Mouse (Mus musculus) forebrain, embryonic 16.5 days (tissue): Measurements from ENCODE around the gene Diaph3. TPM values are rescaled to one million over a fixed set of nuclear protein-coding genes. Genes with fewer than 3 reads are reported as not detected.
A peak's percentile ranks its signal among the peaks of the same experiment; 100 is the strongest.

Source experiments
- ATAC-seq: fragments of 200-750 bp; cut with Nextera tagmentation; 2 replicates; pipeline ENCODE4 v1.8.0; 2017; ENCODE audit warnings: mild to moderate bottlenecking, moderate library complexity
- H3K27ac ChIP-seq: fragments of 300-500 bp; sonication (generic); 2 replicates; pipeline ENCODE4 v1.5.1; 2014; ENCODE audit warnings: low read length, control low read depth
- H3K27me3 ChIP-seq: fragments of 300-500 bp; sonication (generic); replicated peaks from 2 replicates; pipeline ENCODE4 v1.6.1; 2014; ENCODE audit warnings: low read length; ENCODE audit not compliant: control insufficient read depth, insufficient read depth
- H3K36me3 ChIP-seq: fragments of 300-500 bp; sonication (generic); 2 replicates; pipeline ENCODE4 v1.6.1; 2014; ENCODE audit not compliant: control insufficient read depth, insufficient read depth
- H3K4me1 ChIP-seq: fragments of 300-500 bp; sonication (generic); replicated peaks from 2 replicates; pipeline ENCODE4 v1.6.1; 2014; ENCODE audit warnings: low read length; ENCODE audit not compliant: control insufficient read depth, insufficient read depth
- H3K4me2 ChIP-seq: fragments of 300-500 bp; sonication (generic); 2 replicates; pipeline ENCODE4 v1.6.1; 2014; ENCODE audit warnings: mild to moderate bottlenecking, low read length, control low read depth
- H3K4me3 ChIP-seq: fragments of 300-500 bp; sonication (generic); replicated peaks from 2 replicates; pipeline ENCODE4 v1.5.1; 2014; ENCODE audit warnings: mild to moderate bottlenecking, low read length, control low read depth
- H3K9ac ChIP-seq: fragments of 300-500 bp; sonication (generic); replicated peaks from 2 replicates; pipeline ENCODE4 v1.6.1; 2014; ENCODE audit warnings: low read depth, low read length, control low read depth
- H3K9me3 ChIP-seq: fragments of 300-500 bp; sonication (generic); 2 replicates; pipeline ENCODE4 v1.6.1; 2016; ENCODE audit warnings: low read length; ENCODE audit not compliant: control insufficient read depth
- WGBS: fragments of 180-500 bp; shearing (Covaris S2); extraction: QIAGEN DNeasy Blood & Tissue Kit; methylation state at CpG from one replicate; pipeline ENCODE4 v1.1.7; 2014; 5-methylcytosine and 5-hydroxymethylcytosine counted together
- polyA plus RNA-seq: library from polyadenylated mRNA; unstranded; fragments of >200 nt; fragmentation: Nextera tagmentation; extraction: Ambion mirVana; gene quantifications from 2 replicates; pipeline ENCODE4 v1.2.1, GENCODE M21; 2015

Diaph3 gene
- polyA plus RNA-seq, 1 experiment from 2014 or later, result 5.0 TPM

- no peak overlapping the region for H3K27ac ChIP-seq
- peak overlapping the region; percentile 80 for H3K4me3 ChIP-seq
- peaks cover 11% of the 10 kb centered on the region for H3K4me1 ChIP-seq
- ATAC-seq, result peak; percentile 21
- no peaks in the 10 kb centered on the region for H3K36me3 ChIP-seq
- peak overlapping the region; percentile 76 for H3K4me2 ChIP-seq
- WGBS, result 2% methylated on average over 17 of the region's 17 CpGs
- no peaks in the 10 kb centered on the region for H3K27me3 ChIP-seq
- no peaks in the 10 kb centered on the region for H3K9me3 ChIP-seq
- peak overlapping the region; percentile 57 for H3K9ac ChIP-seq
Observed at GRCm38 (mm10) chr14:87140327-87140962, 590 bp downstream of the Diaph3 start.

GRCm38 (mm10) chr14:87126076-87126639 is 14.9 kb downstream of the Diaph3 start:
- Histone ChIP-seq H3K4me3 (no peak overlapping the region), H3K27me3 (no peaks in the 10 kb centered on the region), H3K4me1 (0 out of 2 replicates have a peak, but pooled peaks cover 2% of the 10 kb centered on the region), H3K27ac (no peak overlapping the region), H3K36me3 (no peaks in the 10 kb centered on the region), H3K9ac (no peak overlapping the region), H3K9me3 (no peaks in the 10 kb centered on the region), H3K4me2 (no peak overlapping the region)
- ATAC-seq, result no peak
- 91% methylated on average over 6 of the region's 6 CpGs for WGBS

GRCm38 (mm10) chr14:87125492-87125891 is 15.5 kb downstream of the Diaph3 start:
- no peaks in the 10 kb centered on the region for H3K36me3 ChIP-seq
- H3K4me2 ChIP-seq, result no peak overlapping the region
- 92% methylated on average over 5 of the region's 5 CpGs for WGBS
- H3K9ac ChIP-seq, result no peak overlapping the region
- no peak for ATAC-seq
- H3K4me3 ChIP-seq, result no peak overlapping the region
- H3K4me1 ChIP-seq, result 0 out of 2 replicates have a peak, but pooled peaks cover 2% of the 10 kb centered on the region
- no peaks in the 10 kb centered on the region for H3K27me3 ChIP-seq
- H3K9me3 ChIP-seq, result no peaks in the 10 kb centered on the region
- no peak overlapping the region for H3K27ac ChIP-seq

- Histone ChIP-seq H3K4me3 (no peak overlapping the region), H3K27ac (no peak overlapping the region), H3K4me1 (0 out of 2 replicates have a peak, but pooled peaks cover 2% of the 10 kb centered on the region), H3K36me3 (no peaks in the 10 kb centered on the region), H3K27me3 (no peaks in the 10 kb centered on the region), H3K9ac (no peak overlapping the region), H3K9me3 (no peaks in the 10 kb centered on the region), H3K4me2 (no peak overlapping the region)
- 83% methylated on average over 15 of the region's 15 CpGs for WGBS
- no peak for ATAC-seq
Observed at GRCm38 (mm10) chr14:87123091-87123490, 17.9 kb downstream of the Diaph3 start.

- WGBS, result 27% methylated on average over 6 of the region's 6 CpGs
- H3K9ac ChIP-seq, result no peak overlapping the region
- H3K4me3 ChIP-seq, result no peak overlapping the region
- ATAC-seq, result no peak
- H3K27ac ChIP-seq, result no peak overlapping the region
- H3K4me2 ChIP-seq, result no peak overlapping the region
- no peaks in the 10 kb centered on the region for H3K27me3 ChIP-seq
- no peaks in the 10 kb centered on the region for H3K36me3 ChIP-seq
- H3K9me3 ChIP-seq, result no peaks in the 10 kb centered on the region
- 0 out of 2 replicates have a peak, but pooled peaks cover 2% of the 10 kb centered on the region for H3K4me1 ChIP-seq
Observed at GRCm38 (mm10) chr14:87121868-87122267, 19.2 kb downstream of the Diaph3 start.

GRCm38 (mm10) chr14:87110634-87111033 is 30.4 kb downstream of the Diaph3 start:
- WGBS, result 28% methylated on average over 2 of the region's 2 CpGs
- Histone ChIP-seq H3K9ac (no peak overlapping the region), H3K4me2 (no peak overlapping the region), H3K9me3 (no peaks in the 10 kb centered on the region), H3K27ac (no peak overlapping the region), H3K4me1 (no peaks in the 10 kb centered on the region), H3K27me3 (no peaks in the 10 kb centered on the region), H3K36me3 (no peaks in the 10 kb centered on the region), H3K4me3 (no peak overlapping the region)
- ATAC-seq, result no peak

GRCm38 (mm10) chr14:87099380-87100088 is 41.5 kb downstream of the Diaph3 start:
- no peak overlapping the region for H3K4me3 ChIP-seq
- no peaks in the 10 kb centered on the region for H3K36me3 ChIP-seq
- no peak overlapping the region for H3K9ac ChIP-seq
- no peak overlapping the region for H3K27ac ChIP-seq
- no peaks in the 10 kb centered on the region for H3K4me1 ChIP-seq
- WGBS, result 100% methylated on average over 1 of the region's 1 CpGs
- no peak overlapping the region for H3K4me2 ChIP-seq
- no peaks in the 10 kb centered on the region for H3K27me3 ChIP-seq
- H3K9me3 ChIP-seq, result no peaks in the 10 kb centered on the region
- no peak for ATAC-seq

GRCm38 (mm10) chr14:87098093-87098492 is 42.9 kb downstream of the Diaph3 start:
- 84% methylated on average over 2 of the region's 2 CpGs for WGBS
- no peak for ATAC-seq
- no peaks in the 10 kb centered on the region for H3K36me3 ChIP-seq
- H3K9me3 ChIP-seq, result no peaks in the 10 kb centered on the region
- H3K4me1 ChIP-seq, result no peaks in the 10 kb centered on the region
- no peaks in the 10 kb centered on the region for H3K27me3 ChIP-seq
- H3K4me3 ChIP-seq, result no peak overlapping the region
- H3K27ac ChIP-seq, result no peak overlapping the region
- H3K9ac ChIP-seq, result no peak overlapping the region
- no peak overlapping the region for H3K4me2 ChIP-seq

GRCm38 (mm10) chr14:87091522-87091921 is 49.5 kb downstream of the Diaph3 start:
- Histone ChIP-seq H3K9ac (no peak overlapping the region), H3K36me3 (no peaks in the 10 kb centered on the region), H3K4me1 (no peaks in the 10 kb centered on the region), H3K27me3 (no peaks in the 10 kb centered on the region), H3K9me3 (no peaks in the 10 kb centered on the region), H3K4me3 (no peak overlapping the region), H3K4me2 (no peak overlapping the region), H3K27ac (no peak overlapping the region)
- no peak for ATAC-seq
- 93% methylated on average over 3 of the region's 3 CpGs for WGBS
